21 mouse cellular contexts compared by ENCODE assay signal in genomic region chr14:32917919-32918318, GRCm38 (mm10).
DNase-seq lines count a peak whose midpoint lies in the region; ATAC-seq and TF ChIP-seq lines count a peak whose summit lies in the region.
"Had no signal": no experiment of that assay in that cellular context is flagged by ENCODE, and none has a peak within 500 bp of the region (broad histone marks: within the 10 kb centered on the region; RNA-seq: fewer than 3 reads in every experiment).

No protein-coding gene starts in this region.

- no peak overlapping the region for H3K9ac ChIP-seq in liver, embryonic 12.5 days
- H3K9ac ChIP-seq in liver, embryonic 13.5 days = no peak overlapping the region
- H3K9ac ChIP-seq in liver, postnatal 0 days (replicated peaks) = no peak overlapping the region
- no peak overlapping the region for H3K9ac ChIP-seq in liver, embryonic 16.5 days (ENCODE audit: low read depth, low read length)
- H3K9ac ChIP-seq in liver, embryonic 11.5 days (ENCODE audit: low read depth, low read length) = no peak overlapping the region

- no peak overlapping the region for H3K4me2 ChIP-seq in liver, embryonic 12.5 days
- H3K4me2 ChIP-seq in liver, embryonic 13.5 days = no peak overlapping the region
- no peak overlapping the region for H3K4me2 ChIP-seq in liver, postnatal 0 days (ENCODE audit: low read depth, low read length)
- no peak overlapping the region for H3K4me2 ChIP-seq in liver, embryonic 16.5 days (ENCODE audit: low read depth, low read length)
- H3K4me2 ChIP-seq in liver, embryonic 11.5 days = no peak overlapping the region

- no peak for TF ChIP-seq EP300 in liver, postnatal 0 days (IDR thresholded peaks at IDR 0.05; ENCODE audit: low read depth)

- no peak for DNase-seq in liver
- no peak for DNase-seq in liver, embryonic 13.5 days
- no peak for DNase-seq in liver, postnatal 0 days
- DNase-seq in liver, embryonic 11.5 days (ENCODE audit: low spot score) = no peak
- DNase-seq: adrenal gland, adult 2 months; adrenal gland, adult 8-10 months; adrenal gland, postnatal 10 days; adrenal gland, postnatal 14 days; adrenal gland, postnatal 25 days; adrenal gland, postnatal 36 days; B cell, adult 2 months; cerebellum, adult 11 months; cerebellum, adult 11-12 months; cerebellum, adult 18-20 months had no signal

- H3K27me3 ChIP-seq in liver, embryonic 12.5 days (replicated peaks) = no peaks in the 10 kb centered on the region
- no peaks in the 10 kb centered on the region for H3K27me3 ChIP-seq in liver, embryonic 13.5 days
- H3K27me3 ChIP-seq in liver, postnatal 0 days (ENCODE audit: insufficient read depth, low read length) = no peaks in the 10 kb centered on the region
- no peaks in the 10 kb centered on the region for H3K27me3 ChIP-seq in liver, embryonic 16.5 days (ENCODE audit: control insufficient read depth, insufficient read depth, low read depth, low read length)
- no peaks in the 10 kb centered on the region for H3K27me3 ChIP-seq in liver, embryonic 11.5 days (replicated peaks; ENCODE audit: control insufficient read depth, insufficient read depth, low read length)
- H3K27me3 ChIP-seq: CH12.LX had no signal

- no peak overlapping the region for H3K27ac ChIP-seq in liver, embryonic 12.5 days
- H3K27ac ChIP-seq in liver, embryonic 13.5 days = no peak overlapping the region
- H3K27ac ChIP-seq in liver, postnatal 0 days (ENCODE audit: low read depth) = no peak overlapping the region
- H3K27ac ChIP-seq in liver, embryonic 16.5 days (ENCODE audit: low read length) = no peak overlapping the region
- no peak overlapping the region for H3K27ac ChIP-seq in liver, embryonic 11.5 days (ENCODE audit: low read depth, low read length)

- no peaks in the 10 kb centered on the region for H3K36me3 ChIP-seq in liver, embryonic 12.5 days
- no peaks in the 10 kb centered on the region for H3K36me3 ChIP-seq in liver, embryonic 13.5 days
- no peaks in the 10 kb centered on the region for H3K36me3 ChIP-seq in liver, postnatal 0 days (replicated peaks; ENCODE audit: insufficient read depth, low read length)
- H3K36me3 ChIP-seq in liver, embryonic 16.5 days (ENCODE audit: control insufficient read depth, insufficient read depth) = no peaks in the 10 kb centered on the region
- no peaks in the 10 kb centered on the region for H3K36me3 ChIP-seq in liver, embryonic 11.5 days (ENCODE audit: control insufficient read depth, insufficient read depth, low read length)
- H3K36me3 ChIP-seq: G1E had no signal

- no peaks in the 10 kb centered on the region for H3K4me1 ChIP-seq in liver, embryonic 12.5 days
- peaks cover 7% of the 10 kb centered on the region; the same call in 1 of the 2 replicates for H3K4me1 ChIP-seq in liver, embryonic 13.5 days (replicated peaks)
- peaks cover 4% of the 10 kb centered on the region; the same call in 1 of the 2 replicates for H3K4me1 ChIP-seq in liver, postnatal 0 days (ENCODE audit: insufficient read depth)
- no peaks in the 10 kb centered on the region for H3K4me1 ChIP-seq in liver, embryonic 16.5 days (ENCODE audit: control insufficient read depth, low read depth, low read length)
- H3K4me1 ChIP-seq in liver, embryonic 11.5 days (replicated peaks; ENCODE audit: control insufficient read depth, insufficient read depth, low read length) = no peaks in the 10 kb centered on the region

- no peak for TF ChIP-seq CTCF in liver, postnatal 0 days (IDR thresholded peaks at IDR 0.05; ENCODE audit: low read depth)

- H3K4me3 ChIP-seq in liver, embryonic 12.5 days = no peak overlapping the region
- no peak overlapping the region for H3K4me3 ChIP-seq in liver, embryonic 13.5 days (replicated peaks)
- H3K4me3 ChIP-seq in liver, postnatal 0 days (ENCODE audit: low read depth, low read length) = no peak overlapping the region
- H3K4me3 ChIP-seq in liver, embryonic 16.5 days (ENCODE audit: low read depth, low read length) = no peak overlapping the region
- no peak overlapping the region for H3K4me3 ChIP-seq in liver, embryonic 11.5 days (ENCODE audit: low read depth, low read length)

- H3K9me3 ChIP-seq in liver, embryonic 12.5 days (replicated peaks) = no peaks in the 10 kb centered on the region
- H3K9me3 ChIP-seq in liver, embryonic 13.5 days (replicated peaks) = no peaks in the 10 kb centered on the region
- H3K9me3 ChIP-seq in liver, postnatal 0 days (ENCODE audit: low read length) = no peaks in the 10 kb centered on the region
- H3K9me3 ChIP-seq in liver, embryonic 16.5 days (replicated peaks; ENCODE audit: control insufficient read depth, low read length) = no peaks in the 10 kb centered on the region
- H3K9me3 ChIP-seq in liver, embryonic 11.5 days (ENCODE audit: control insufficient read depth, low read length) = no peaks in the 10 kb centered on the region

- ATAC-seq in liver, embryonic 12.5 days = 0 out of 2 replicates have a peak, but pooled peaks have one; percentile 40
- ATAC-seq in liver, embryonic 13.5 days (ENCODE audit: low read depth) = peak; percentile 57; the same call in 1 of the 2 replicates
- no peak for ATAC-seq in liver, postnatal 0 days
- ATAC-seq in liver, embryonic 16.5 days (ENCODE audit: low read depth) = peak; percentile 70
- ATAC-seq in liver, embryonic 11.5 days (replicated peaks; ENCODE audit: low FRiP score) = no peak; the same call in 1 of the 2 replicates
- ATAC-seq: activated CD4-positive, CD25-positive, alpha-beta regulatory T cell, adult 4 months; CD4-positive, CD25-positive, alpha-beta regulatory T cell, adult 4 months; Patski had no signal

- 89% methylated on average over 1 of the region's 1 CpGs for WGBS in liver, embryonic 12.5 days (ENCODE audit: insufficient replicate concordance)
- WGBS in liver, embryonic 13.5 days (ENCODE audit: insufficient replicate concordance) = 92% methylated on average over 1 of the region's 1 CpGs
- 82% methylated on average over 1 of the region's 1 CpGs for WGBS in liver, postnatal 0 days (ENCODE audit: insufficient replicate concordance)
- WGBS in liver, embryonic 16.5 days (ENCODE audit: insufficient replicate concordance) = 78% methylated on average over 1 of the region's 1 CpGs
- 87% methylated on average over 1 of the region's 1 CpGs for WGBS in liver, embryonic 11.5 days

Comparison
In these comparisons a context has a peak if more than half of its experiments do, and no peak if none do; other contexts are left out.
1. ATAC-seq: peak in liver, embryonic 12.5 days (single experiment), liver, embryonic 13.5 days (single experiment) and liver, embryonic 16.5 days (single experiment); none in liver, postnatal 0 days (single experiment) and liver, embryonic 11.5 days (single experiment).